Mouse (Mus musculus) ES-E14 (cell line): Measurements from ENCODE around the gene Fastk. TPM values are rescaled to one million over a fixed set of nuclear protein-coding genes. Genes with fewer than 3 reads are reported as not detected.

Experiments
- DNase-seq: peaks from one replicate; pipeline ENCODE4 v3.0.0-alpha.2; 2013; ENCODE audit warnings: low read depth, low spot score
- H3K27ac ChIP-seq: 2 replicates; pipeline ENCODE4 v1.5.1; 2012; ENCODE audit warnings: low read depth, mild to moderate bottlenecking, low read length, moderate library complexity, mixed read lengths; ENCODE audit not compliant: poor library complexity, insufficient read depth, severe bottlenecking
- H3K36me3 ChIP-seq: 2 replicates; pipeline ENCODE4 v1.6.1; 2012; ENCODE audit warnings: mild to moderate bottlenecking, low read length, moderate library complexity, mixed read lengths; ENCODE audit not compliant: control insufficient read depth, poor library complexity, insufficient read depth, severe bottlenecking
- H3K4me1 ChIP-seq, 2 experiments: fragments of 150-350 bp in 1 of 2; sonication (generic) in 1 of 2; 2 replicates each; pipeline ENCODE4 v1.6.1; 2012; ENCODE audit warnings: low read length in 2 of 2, mild to moderate bottlenecking in 1 of 2, mixed read lengths in 1 of 2; ENCODE audit not compliant: control insufficient read depth in 2 of 2, insufficient read depth in 2 of 2, poor library complexity in 1 of 2
- H3K4me3 ChIP-seq, 2 experiments: fragments of 150-350 bp in 1 of 2; sonication (generic) in 1 of 2; 2 replicates each; pipeline ENCODE4 v1.5.1; 2012; ENCODE audit warnings: low read length in 2 of 2, low read depth in 1 of 2, mild to moderate bottlenecking in 1 of 2, mixed read lengths in 1 of 2; ENCODE audit not compliant: insufficient read depth in 1 of 2, poor library complexity in 1 of 2, severe bottlenecking in 1 of 2
- H3K9ac ChIP-seq: 2 replicates; pipeline ENCODE4 v1.6.1; 2012; ENCODE audit warnings: low read depth, mild to moderate bottlenecking, low read length, mixed read lengths; ENCODE audit not compliant: poor library complexity, insufficient read depth, severe bottlenecking
- H3K9me3 ChIP-seq: fragments of 150-350 bp; sonication (generic); 2 replicates; pipeline ENCODE4 v1.6.1; 2012; ENCODE audit warnings: low read depth, mild to moderate bottlenecking, low read length; ENCODE audit not compliant: control insufficient read depth, insufficient read depth
- CHD2 ChIP-seq: IDR thresholded peaks from 2 replicates; pipeline ENCODE4 v1.6.1; 2014; ENCODE audit warnings: mild to moderate bottlenecking, low read depth, low read length, inconsistent platforms
- HCFC1 ChIP-seq: IDR thresholded peaks from 2 replicates; pipeline ENCODE4 v1.6.1; 2012; ENCODE audit warnings: low read length, inconsistent platforms, borderline replicate concordance; ENCODE audit not compliant: insufficient read depth
- MAFK ChIP-seq: IDR thresholded peaks from 2 replicates; pipeline ENCODE4 v1.6.1; 2014; ENCODE audit warnings: mild to moderate bottlenecking, low read depth, low read length, inconsistent platforms; ENCODE audit not compliant: insufficient read depth
- ZC3H11A ChIP-seq: IDR thresholded peaks from 2 replicates; pipeline ENCODE4 v1.6.1; 2012; ENCODE audit warnings: low read depth, mild to moderate bottlenecking, inconsistent platforms, low read length, borderline replicate concordance
- ZNF384 ChIP-seq: IDR thresholded peaks from 2 replicates; pipeline ENCODE4 v1.6.1; 2012; ENCODE audit warnings: low read depth, low read length, inconsistent platforms
- in situ Hi-C, 2 experiments: fragments of 600-800 bp; cut with MboI; formaldehyde crosslinking; loops; one replicate each; pipeline ENCODE4 v1.15.1; 2025; ENCODE audit warnings: low sequenced_read_pairs in 2 of 2, inconsistent platforms in 1 of 2; ENCODE audit not compliant: unreplicated experiment in 2 of 2
- total RNA-seq: library from RNA; depleted of rRNA; stranded (reverse); fragments of 300-350 nt; gene quantifications from 2 replicates; pipeline ENCODE4 v1.2.3, GENCODE M21; 2012

The Fastk gene
- total RNA-seq, 1 experiment: 70.4 TPM

DNA sequence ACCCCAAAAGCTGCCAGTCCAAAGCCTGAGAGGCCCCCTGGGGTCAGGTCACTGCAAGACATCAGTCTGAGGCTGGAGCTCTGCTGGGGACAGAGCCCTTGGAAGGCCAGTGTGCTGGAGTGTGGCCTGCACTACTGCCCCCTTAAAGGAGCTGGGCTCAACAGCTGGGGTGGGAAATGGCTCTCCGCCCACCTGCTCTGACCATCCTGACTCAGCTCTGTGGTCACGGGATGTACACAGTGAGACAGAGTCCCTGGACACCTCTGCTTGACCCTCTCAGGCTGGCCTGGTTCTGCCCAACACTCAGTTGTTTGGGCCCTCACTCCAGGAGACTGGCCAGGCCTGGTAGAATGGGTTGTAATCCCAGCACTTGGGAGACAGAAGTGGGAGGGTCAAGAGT is 35.6 kb downstream of the Fastk start:
- in situ Hi-C loops: no loop called here
- H3K9ac ChIP-seq: no peak overlapping the region
- no peak for DNase-seq
- peaks cover 6% of the 10 kb centered on the region; the same call in 1 of the 2 replicates for H3K36me3 ChIP-seq
- TF ChIP-seq CHD2: no peak
- TF ChIP-seq MAFK: no peak
- no peak for TF ChIP-seq ZNF384
- TF ChIP-seq HCFC1: no peak
- no peak for TF ChIP-seq ZC3H11A
- H3K4me1 ChIP-seq: peaks cover 0 to 3% of the 10 kb centered on the region in 2 experiments; a peak in 1 of 4 replicates
- H3K27ac ChIP-seq: no peak overlapping the region
- H3K9me3 ChIP-seq: no peaks in the 10 kb centered on the region
- H3K4me3 ChIP-seq: no peak overlapping the region

DNA sequence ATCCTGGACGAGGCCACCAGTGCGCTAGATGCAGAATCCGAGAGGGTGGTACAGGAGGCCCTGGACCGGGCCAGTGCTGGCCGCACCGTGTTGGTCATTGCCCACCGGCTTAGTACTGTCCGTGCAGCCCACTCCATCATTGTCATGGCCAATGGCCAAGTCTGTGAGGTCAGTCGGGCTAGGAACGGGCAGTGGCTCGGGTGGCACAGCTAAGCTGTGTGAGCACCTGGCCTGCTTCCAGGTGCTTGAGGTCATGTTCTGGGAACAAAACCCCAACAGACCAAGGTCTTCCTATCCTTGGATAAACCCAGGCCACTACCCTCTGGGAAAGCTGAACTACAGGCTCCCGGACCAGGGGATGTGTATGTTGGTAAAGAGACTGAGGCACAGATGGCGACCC is 36.4 kb downstream of the Fastk start:
- no peak overlapping the region for H3K9ac ChIP-seq
- H3K9me3 ChIP-seq: no peaks in the 10 kb centered on the region
- H3K4me3 ChIP-seq: no peak overlapping the region
- TF ChIP-seq ZNF384 (no peak), CHD2 (no peak), ZC3H11A (no peak), HCFC1 (no peak), MAFK (no peak)
- in situ Hi-C loops: no loop called here
- DNase-seq: no peak
- peaks cover 8% of the 10 kb centered on the region; the same call in 1 of the 2 replicates for H3K36me3 ChIP-seq
- H3K4me1 ChIP-seq: peaks cover 0 to 3% of the 10 kb centered on the region in 2 experiments; a peak in 1 of 4 replicates
- no peak overlapping the region for H3K27ac ChIP-seq

DNA sequence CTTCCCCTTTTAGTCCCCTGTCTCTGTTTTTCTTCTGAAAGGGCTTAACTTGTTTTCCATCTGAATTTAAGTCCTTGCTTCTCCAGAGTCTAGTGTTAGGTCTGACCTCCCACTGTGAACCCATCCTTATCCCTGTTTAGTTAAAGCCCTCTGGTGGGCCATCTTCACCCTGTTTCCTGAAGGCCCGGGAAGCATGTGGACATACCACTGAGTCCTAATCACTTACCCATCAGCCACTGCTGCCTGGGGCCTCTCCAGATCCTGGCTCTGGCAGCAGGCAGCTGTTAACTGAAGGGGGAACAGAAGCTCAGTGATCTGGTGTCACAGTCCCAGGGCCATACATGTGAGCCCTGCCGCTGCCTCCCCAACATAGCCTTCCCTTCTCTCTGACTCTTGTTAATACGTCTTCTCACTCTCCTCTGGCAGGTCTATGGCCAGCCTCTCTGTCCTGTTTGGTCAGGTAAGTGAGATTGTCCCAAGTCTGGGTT is 39.7 kb downstream of the Fastk start:
- no peak overlapping the region for H3K4me3 ChIP-seq
- H3K36me3 ChIP-seq: peaks cover 8% of the 10 kb centered on the region; the same call in 1 of the 2 replicates
- no peak overlapping the region for H3K27ac ChIP-seq
- H3K9me3 ChIP-seq: no peaks in the 10 kb centered on the region
- in situ Hi-C loops: no loop called here
- H3K9ac ChIP-seq: no peak overlapping the region
- no peak for DNase-seq
- H3K4me1 ChIP-seq: peaks cover 0 to 3% of the 10 kb centered on the region in 2 experiments; a peak in 1 of 4 replicates
- no peak for TF ChIP-seq CHD2
- TF ChIP-seq ZNF384: no peak
- TF ChIP-seq ZC3H11A: no peak
- TF ChIP-seq MAFK: no peak
- no peak for TF ChIP-seq HCFC1

DNA sequence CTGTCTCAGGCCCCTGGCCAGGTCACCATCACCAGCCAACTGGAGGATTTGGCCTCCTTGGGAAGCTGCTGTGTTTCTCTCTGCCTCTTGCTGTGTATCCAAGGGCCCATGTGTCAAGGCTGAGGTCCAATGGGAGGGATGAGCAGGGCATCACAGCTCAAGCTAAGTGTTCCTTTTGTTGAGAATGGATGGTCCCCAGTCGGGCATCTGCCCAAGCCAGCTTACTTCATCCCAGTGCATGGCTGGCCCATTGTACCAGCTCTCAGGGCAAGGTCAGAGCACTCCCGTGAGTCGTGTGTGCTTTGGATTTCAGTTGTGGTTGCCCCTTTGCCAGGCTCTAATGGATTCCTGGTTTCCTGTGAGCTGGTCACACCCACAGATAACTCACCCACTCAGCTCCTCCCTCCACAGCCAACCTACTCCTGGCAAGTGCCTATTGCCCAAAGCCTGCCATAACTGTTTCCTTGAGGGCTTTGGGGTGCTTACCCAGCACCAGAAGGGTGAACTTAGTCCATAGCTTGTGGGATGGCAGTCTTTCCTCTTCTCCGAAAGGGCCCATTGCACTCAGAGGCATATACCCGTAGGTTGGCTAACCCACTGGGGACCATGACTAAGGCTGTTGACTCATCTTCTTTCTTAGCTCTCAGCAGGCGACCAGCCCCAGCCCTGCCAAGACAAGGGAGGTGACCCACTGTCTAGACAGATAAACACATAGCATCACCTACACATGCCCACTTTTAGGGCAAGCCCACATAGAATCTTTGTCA is 40.3 kb downstream of the Fastk start:
- DNase-seq: no peak
- no peak for TF ChIP-seq ZNF384
- H3K4me1 ChIP-seq: peaks cover 0 to 7% of the 10 kb centered on the region in 2 experiments; a peak in 2 of 4 replicates
- peaks cover 8% of the 10 kb centered on the region; the same call in 1 of the 2 replicates for H3K36me3 ChIP-seq
- no peak overlapping the region for H3K4me3 ChIP-seq
- H3K9me3 ChIP-seq: no peaks in the 10 kb centered on the region
- H3K27ac ChIP-seq: no peak overlapping the region
- in situ Hi-C loops: no loop called here
- H3K9ac ChIP-seq: no peak overlapping the region

DNA sequence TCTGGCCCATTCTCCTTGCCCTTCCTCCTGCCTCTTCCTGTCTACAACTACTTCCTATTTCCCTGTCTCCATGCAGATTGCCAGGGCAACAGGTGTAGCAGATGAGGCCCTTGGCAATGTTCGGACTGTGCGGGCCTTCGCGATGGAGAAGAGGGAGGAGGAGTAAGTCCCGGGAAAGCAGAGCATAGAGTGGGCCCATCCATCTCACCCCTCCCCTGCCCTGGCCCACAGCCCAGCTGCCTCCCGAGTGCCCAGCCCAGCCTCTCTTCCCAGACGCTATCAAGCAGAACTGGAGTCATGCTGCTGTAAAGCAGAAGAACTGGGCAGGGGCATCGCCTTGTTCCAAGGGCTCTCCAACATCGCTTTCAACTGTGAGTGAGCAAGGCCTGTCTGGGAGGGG is 43.1 kb downstream of the Fastk start:
- peaks cover 0 to 7% of the 10 kb centered on the region in 2 experiments; a peak in 2 of 4 replicates for H3K4me1 ChIP-seq
- H3K36me3 ChIP-seq: peaks cover 2% of the 10 kb centered on the region; the same call in 1 of the 2 replicates
- H3K9ac ChIP-seq: no peak overlapping the region
- no peak overlapping the region for H3K4me3 ChIP-seq
- H3K9me3 ChIP-seq: no peaks in the 10 kb centered on the region
- no peak for TF ChIP-seq MAFK
- in situ Hi-C loops: no loop called here
- H3K27ac ChIP-seq: no peak overlapping the region
- DNase-seq: no peak
